Mouse (Mus musculus) small intestine, adult 2 months (tissue): ENCODE data around the gene Cct8l1.

Experiments used
- CTCF ChIP-seq: fragments of 200-500 bp; IDR thresholded peaks from 2 replicates; pipeline ENCODE4 v1.5.1; 2012; ENCODE audit warnings: low read depth, mild to moderate bottlenecking, control low read depth, inconsistent platforms, low read length, moderate library complexity, mixed read lengths; ENCODE audit not compliant: insufficient replicate concordance, insufficient read length; ENCODE audit errors: extremely low read depth
- POLR2A ChIP-seq: fragments of 200-500 bp; IDR thresholded peaks from 2 replicates; pipeline ENCODE4 v1.6.1; 2012; ENCODE audit warnings: low read depth, mild to moderate bottlenecking, control low read depth, inconsistent platforms, low read length, moderate library complexity

- TF ChIP-seq POLR2A (no peak), CTCF (no peak)
Observed at GRCm38 (mm10) chr5:25544061-25544460, 28.2 kb downstream of the Cct8l1 start.
